Mouse (Mus musculus) intestine, embryonic 14.5 days (tissue): ENCODE results near the gene Pde6h. TPM values are rescaled to one million over a fixed set of nuclear protein-coding genes. Genes with fewer than 3 reads are reported as not detected.
"Not testable (repeated sequence)": the region's sequence is repeated elsewhere in the genome, so short reads cannot be mapped to it uniquely, and the experiment has no call there.

Source experiments
- ATAC-seq: fragments of 200-750 bp; cut with Nextera tagmentation; replicated peaks from 2 replicates; pipeline ENCODE4 v1.8.0; 2017; ENCODE audit warnings: low read depth, moderate number of reproducible peaks, moderate TSS enrichment, moderate library complexity; ENCODE audit not compliant: low FRiP score, low TSS enrichment
- DNase-seq: peaks from one replicate; pipeline ENCODE4 v3.0.0-alpha.2; 2018; ENCODE audit warnings: low spot score
- H3K27ac ChIP-seq: fragments of 300-500 bp; sonication (generic); 2 replicates; pipeline ENCODE4 v1.5.1; 2014; ENCODE audit warnings: low read depth, mild to moderate bottlenecking, control low read depth
- H3K27me3 ChIP-seq: fragments of 300-500 bp; sonication (generic); replicated peaks from 2 replicates; pipeline ENCODE4 v1.6.1; 2014; ENCODE audit warnings: low read length, control low read depth; ENCODE audit not compliant: control insufficient read depth, insufficient read depth
- H3K36me3 ChIP-seq: fragments of 300-500 bp; sonication (generic); 2 replicates; pipeline ENCODE4 v1.6.1; 2014; ENCODE audit warnings: low read length, control low read depth; ENCODE audit not compliant: control insufficient read depth, insufficient read depth
- H3K4me1 ChIP-seq: fragments of 300-500 bp; sonication (generic); replicated peaks from 2 replicates; pipeline ENCODE4 v1.6.1; 2014; ENCODE audit warnings: low read length, control low read depth, mixed read lengths; ENCODE audit not compliant: control insufficient read depth, insufficient read depth
- H3K4me2 ChIP-seq: fragments of 300-500 bp; sonication (generic); 2 replicates; pipeline ENCODE4 v1.6.1; 2014; ENCODE audit warnings: low read length
- H3K4me3 ChIP-seq: fragments of 300-500 bp; sonication (generic); 2 replicates; pipeline ENCODE4 v1.5.1; 2014; ENCODE audit warnings: low read depth, low read length, control low read depth, mixed read lengths
- H3K9ac ChIP-seq: fragments of 300-500 bp; sonication (generic); 2 replicates; pipeline ENCODE4 v1.6.1; 2014; ENCODE audit warnings: mild to moderate bottlenecking, low read length
- H3K9me3 ChIP-seq: fragments of 300-500 bp; sonication (generic); 2 replicates; pipeline ENCODE4 v1.6.1; 2016; ENCODE audit warnings: low read length, control low read depth; ENCODE audit not compliant: control insufficient read depth
- WGBS: fragments of 180-500 bp; shearing (Covaris S2); extraction: QIAGEN DNeasy Blood & Tissue Kit; methylation state at CpG from one replicate; pipeline ENCODE4 v1.1.7; 2014; 5-methylcytosine and 5-hydroxymethylcytosine counted together
- polyA plus RNA-seq: library from polyadenylated mRNA; unstranded; fragments of >200 nt; fragmentation: Nextera tagmentation; extraction: Ambion mirVana; gene quantifications from 2 replicates; pipeline ENCODE4 v1.2.1, GENCODE M21; 2014

The Pde6h gene
- polyA plus RNA-seq, 1 experiment from 2014 or later: not detected

- H3K27ac ChIP-seq: no peak overlapping the region
- DNase-seq (peak; percentile 43), ATAC-seq (no peak)
- H3K4me1 ChIP-seq: peaks cover 4% of the 10 kb centered on the region; the same call in 1 of the 2 replicates
- no peaks in the 10 kb centered on the region for H3K27me3 ChIP-seq
- no peak overlapping the region for H3K9ac ChIP-seq
- no peaks in the 10 kb centered on the region for H3K36me3 ChIP-seq
- H3K4me3 ChIP-seq: no peak overlapping the region
- WGBS: 61% methylated on average over 13 of the region's 13 CpGs
- no peak overlapping the region for H3K4me2 ChIP-seq
- no peaks in the 10 kb centered on the region for H3K9me3 ChIP-seq
Measured at GRCm38 (mm10) chr6:136964609-136965510, 41.2 kb downstream of the Pde6h start.

GRCm38 (mm10) chr6:136965912-136966311, 42.3 kb downstream of the Pde6h start:
- H3K36me3 ChIP-seq: no peaks in the 10 kb centered on the region
- ATAC-seq (no peak), DNase-seq (peak; percentile 44)
- H3K4me2 ChIP-seq: no peak overlapping the region
- peaks cover 4% of the 10 kb centered on the region; the same call in 1 of the 2 replicates for H3K4me1 ChIP-seq
- no peak overlapping the region for H3K4me3 ChIP-seq
- WGBS: 64% methylated on average over 10 of the region's 10 CpGs
- no peak overlapping the region for H3K27ac ChIP-seq
- H3K9me3 ChIP-seq: no peaks in the 10 kb centered on the region
- H3K9ac ChIP-seq: no peak overlapping the region
- no peaks in the 10 kb centered on the region for H3K27me3 ChIP-seq

GRCm38 (mm10) chr6:136967466-136967865, 43.8 kb downstream of the Pde6h start:
- peak; percentile 47 for DNase-seq
- H3K9ac ChIP-seq: no peak overlapping the region
- 68% methylated on average over 4 of the region's 4 CpGs for WGBS

GRCm38 (mm10) chr6:136968877-136969276, 45.2 kb downstream of the Pde6h start:
- not testable (repeated sequence) for H3K36me3 ChIP-seq, H3K4me1 ChIP-seq, DNase-seq, H3K9ac ChIP-seq, H3K4me2 ChIP-seq, H3K27me3 ChIP-seq, H3K9me3 ChIP-seq, H3K4me3 ChIP-seq, H3K27ac ChIP-seq
- 0 out of 2 replicates have a peak, but pooled peaks have one; percentile 64 for ATAC-seq
- 25% methylated on average over 4 of the region's 4 CpGs for WGBS

More at GRCm38 (mm10) chr6:136967466-136967865, 43.8 kb downstream of the Pde6h start:
- no peak overlapping the region for H3K27ac ChIP-seq
- H3K27me3 ChIP-seq: no peaks in the 10 kb centered on the region
- no peaks in the 10 kb centered on the region for H3K9me3 ChIP-seq
- peaks cover 4% of the 10 kb centered on the region; the same call in 1 of the 2 replicates for H3K4me1 ChIP-seq
- no peaks in the 10 kb centered on the region for H3K36me3 ChIP-seq
- no peak for ATAC-seq
- no peak overlapping the region for H3K4me3 ChIP-seq
- H3K4me2 ChIP-seq: no peak overlapping the region

GRCm38 (mm10) chr6:136979274-136980082, 55.8 kb downstream of the Pde6h start:
- Histone ChIP-seq H3K9me3 (no peaks in the 10 kb centered on the region), H3K4me2 (no peak overlapping the region), H3K9ac (no peak overlapping the region), H3K27me3 (no peaks in the 10 kb centered on the region), H3K4me3 (no peak overlapping the region), H3K36me3 (no peaks in the 10 kb centered on the region), H3K27ac (0 out of 2 replicates have a peak overlapping the region, but pooled peaks have one; percentile 24), H3K4me1 (0 out of 2 replicates have a peak, but pooled peaks cover 5% of the 10 kb centered on the region)
- ATAC-seq: no peak
- no peak for DNase-seq
- WGBS: 76% methylated on average over 23 of the region's 23 CpGs

GRCm38 (mm10) chr6:136980331-136980746, 56.7 kb downstream of the Pde6h start:
- Histone ChIP-seq H3K9me3 (no peaks in the 10 kb centered on the region), H3K27me3 (no peaks in the 10 kb centered on the region), H3K4me2 (no peak overlapping the region), H3K36me3 (no peaks in the 10 kb centered on the region), H3K4me3 (no peak overlapping the region), H3K9ac (no peak overlapping the region), H3K27ac (peak overlapping the region; percentile 24; the same call in 1 of the 2 replicates), H3K4me1 (0 out of 2 replicates have a peak, but pooled peaks cover 8% of the 10 kb centered on the region)
- DNase-seq (peak; percentile 75), ATAC-seq (peak; percentile 74)
- WGBS: 31% methylated on average over 3 of the region's 3 CpGs

GRCm38 (mm10) chr6:136982581-136982980, 58.9 kb downstream of the Pde6h start:
- Histone ChIP-seq H3K36me3 (no peaks in the 10 kb centered on the region), H3K9ac (no peak overlapping the region), H3K27ac (no peak overlapping the region), H3K9me3 (no peaks in the 10 kb centered on the region), H3K4me3 (no peak overlapping the region), H3K27me3 (no peaks in the 10 kb centered on the region), H3K4me1 (0 out of 2 replicates have a peak, but pooled peaks cover 12% of the 10 kb centered on the region), H3K4me2 (no peak overlapping the region)
- 79% methylated on average over 6 of the region's 6 CpGs for WGBS
- ATAC-seq (no peak), DNase-seq (no peak)

GRCm38 (mm10) chr6:136983201-136983600, 59.6 kb downstream of the Pde6h start:
- 71% methylated on average over 7 of the region's 7 CpGs for WGBS
- Histone ChIP-seq H3K9me3 (no peaks in the 10 kb centered on the region), H3K4me3 (no peak overlapping the region), H3K4me2 (no peak overlapping the region), H3K27me3 (no peaks in the 10 kb centered on the region), H3K36me3 (no peaks in the 10 kb centered on the region), H3K4me1 (0 out of 2 replicates have a peak, but pooled peaks cover 12% of the 10 kb centered on the region), H3K9ac (no peak overlapping the region), H3K27ac (no peak overlapping the region)
- ATAC-seq (no peak), DNase-seq (no peak)
